ENCODE assay signal across 13 mouse cellular contexts in the genomic region with DNA sequence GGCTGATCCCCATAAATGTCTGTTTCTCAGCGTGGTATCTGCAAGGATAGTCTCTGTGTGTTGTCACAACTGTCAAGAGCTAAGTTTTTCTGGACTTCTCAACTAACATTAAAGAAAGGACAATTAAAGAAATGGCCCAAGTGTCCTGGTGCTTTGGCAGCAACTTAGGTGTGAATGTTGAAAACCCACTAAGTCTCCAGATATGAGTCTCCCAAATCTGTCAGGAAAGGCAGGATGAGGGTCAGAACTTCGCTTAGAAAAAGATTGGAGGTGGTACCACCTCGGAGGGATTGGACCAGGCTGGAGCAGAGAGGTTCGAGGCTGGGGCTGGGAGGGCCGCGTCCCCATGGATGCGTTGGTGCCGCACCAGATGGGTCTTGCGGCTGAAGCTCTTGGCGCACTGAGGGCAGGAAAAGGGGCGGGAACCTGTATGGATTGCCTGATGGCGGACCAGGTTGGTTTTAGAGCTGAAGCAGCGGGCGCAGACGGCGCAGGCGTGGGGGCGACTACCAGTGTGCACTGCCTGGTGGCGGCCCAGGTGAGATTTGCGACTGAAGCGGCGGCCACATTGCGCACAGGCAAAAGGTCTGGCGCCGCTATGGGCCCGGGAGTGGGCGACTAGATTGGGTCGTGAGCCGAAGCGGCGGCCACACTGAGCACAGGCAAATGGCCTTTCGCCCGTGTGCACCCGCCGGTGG. TPM values are rescaled to one million over a fixed set of nuclear protein-coding genes. Genes with fewer than 3 reads are reported as not detected.
DNase-seq lines count a peak whose midpoint lies in the region; ATAC-seq and TF ChIP-seq lines count a peak whose summit lies in the region.
"Had no signal": no experiment of that assay in that cellular context is flagged by ENCODE, and none has a peak within 500 bp of the region (broad histone marks: within the 10 kb centered on the region; RNA-seq: fewer than 3 reads in every experiment).

No protein-coding gene starts in this region.

- peaks cover 48% of the 10 kb centered on the region for H3K4me1 ChIP-seq in hindbrain, embryonic 10.5 days (replicated peaks)
- peaks cover 4% of the 10 kb centered on the region; the same call in 1 of the 2 replicates for H3K4me1 ChIP-seq in hindbrain, postnatal 0 days (ENCODE audit: insufficient read depth, low read length)
- H3K4me1 ChIP-seq in hindbrain, embryonic 15.5 days (replicated peaks), result peaks cover 21% of the 10 kb centered on the region
- H3K4me1 ChIP-seq in neural tube, embryonic 13.5 days (replicated peaks), result peaks cover 34% of the 10 kb centered on the region
- H3K4me1 ChIP-seq: megakaryocyte, embryonic 14.5 days had no signal

- H3K9me3 ChIP-seq in hindbrain, embryonic 10.5 days, result peaks cover 10% of the 10 kb centered on the region; the same call in 1 of the 2 replicates
- no peaks in the 10 kb centered on the region for H3K9me3 ChIP-seq in hindbrain, postnatal 0 days (ENCODE audit: low read length)
- H3K9me3 ChIP-seq in hindbrain, embryonic 15.5 days, result no peaks in the 10 kb centered on the region
- no peaks in the 10 kb centered on the region for H3K9me3 ChIP-seq in neural tube, embryonic 13.5 days

- no peak overlapping the region for H3K9ac ChIP-seq in hindbrain, postnatal 0 days (replicated peaks; ENCODE audit: low read length)
- no peak overlapping the region for H3K9ac ChIP-seq in hindbrain, embryonic 15.5 days
- H3K9ac ChIP-seq in neural tube, embryonic 13.5 days, result no peak overlapping the region

- peaks cover 41% of the 10 kb centered on the region for H3K36me3 ChIP-seq in hindbrain, embryonic 10.5 days
- peaks cover 15% of the 10 kb centered on the region for H3K36me3 ChIP-seq in hindbrain, postnatal 0 days (ENCODE audit: insufficient read depth, low read length)
- peaks cover 22% of the 10 kb centered on the region for H3K36me3 ChIP-seq in hindbrain, embryonic 15.5 days
- H3K36me3 ChIP-seq in neural tube, embryonic 13.5 days, result peaks cover 43% of the 10 kb centered on the region

- peak overlapping the region; percentile 46 for H3K4me3 ChIP-seq in hindbrain, embryonic 10.5 days
- H3K4me3 ChIP-seq in hindbrain, postnatal 0 days (ENCODE audit: low read length), result no peak overlapping the region
- peak overlapping the region; percentile 6; the same call in 1 of the 2 replicates for H3K4me3 ChIP-seq in hindbrain, embryonic 15.5 days
- H3K4me3 ChIP-seq in neural tube, embryonic 13.5 days, result peak overlapping the region; percentile 24
- H3K4me3 ChIP-seq: megakaryocyte, embryonic 14.5 days had no signal

- H3K27me3 ChIP-seq in hindbrain, embryonic 10.5 days (ENCODE audit: insufficient read depth, poor library complexity, severe bottlenecking), result peaks cover 74% of the 10 kb centered on the region
- H3K27me3 ChIP-seq in hindbrain, postnatal 0 days (ENCODE audit: insufficient read depth, low read length), result no peaks in the 10 kb centered on the region
- peaks cover 25% of the 10 kb centered on the region for H3K27me3 ChIP-seq in hindbrain, embryonic 15.5 days
- H3K27me3 ChIP-seq in neural tube, embryonic 13.5 days, result peaks cover 51% of the 10 kb centered on the region

- peak; percentile 42 for DNase-seq in embryo, embryonic 10 days (ENCODE audit: low spot score)
- no peak for DNase-seq in embryo, embryonic 9.5 days (ENCODE audit: extremely low spot score)
- DNase-seq in hindbrain, embryonic 10.5 days (ENCODE audit: low spot score), result peak; percentile 35
- no peak for DNase-seq in hindbrain, postnatal 0 days (ENCODE audit: low spot score)
- no peak for DNase-seq in lung, postnatal 4 days
- DNase-seq in urinary bladder, postnatal 36 days (ENCODE audit: low spot score in 2 of 2), result no peak
- DNase-seq: adrenal gland, postnatal 10 days; cerebellum, adult 11 months; heart, postnatal 14 days; lung, adult 18-20 months had no signal

- TF ChIP-seq CTCF in hindbrain, postnatal 0 days (IDR thresholded peaks at IDR 0.05; ENCODE audit: low read depth), result no peak

- no peak overlapping the region for H3K4me2 ChIP-seq in hindbrain, postnatal 0 days (ENCODE audit: low read depth, low read length)
- peak overlapping the region; percentile 39; the same call in 1 of the 2 replicates for H3K4me2 ChIP-seq in hindbrain, embryonic 15.5 days
- peak overlapping the region; percentile 43 for H3K4me2 ChIP-seq in neural tube, embryonic 13.5 days

- ATAC-seq in hindbrain, postnatal 0 days, result no peak
- no peak for ATAC-seq in hindbrain, embryonic 15.5 days (ENCODE audit: low FRiP score, low read depth)
- ATAC-seq in neural tube, embryonic 13.5 days (ENCODE audit: low read depth), result no peak; the same call in 1 of the 2 replicates

- peak overlapping the region; percentile 57 for H3K27ac ChIP-seq in hindbrain, embryonic 10.5 days
- no peak overlapping the region for H3K27ac ChIP-seq in hindbrain, postnatal 0 days
- H3K27ac ChIP-seq in hindbrain, embryonic 15.5 days (replicated peaks), result no peak overlapping the region
- no peak overlapping the region for H3K27ac ChIP-seq in neural tube, embryonic 13.5 days (replicated peaks)

- WGBS in hindbrain, embryonic 10.5 days, result 19% methylated on average over 35 of the region's 35 CpGs
- WGBS in hindbrain, postnatal 0 days, result 58% methylated on average over 35 of the region's 35 CpGs
- WGBS in hindbrain, embryonic 15.5 days, result 44% methylated on average over 35 of the region's 35 CpGs
- WGBS in neural tube, embryonic 13.5 days, result 28% methylated on average over 35 of the region's 35 CpGs

RNA-seq across cellular contexts. Expression of a gene that starts 7.8 kb away (rescaled TPM):
- 12.4 and 16.2 TPM in 2 replicates for polyA plus RNA-seq in hindbrain, embryonic 10.5 days (2016; fragmentation: Nextera tagmentation; extraction: Ambion mirVana)
- total RNA-seq in hindbrain, postnatal 0 days (2014; rRNA removed), result 27.5 and 61.1 TPM in 2 replicates
- 39.1 and 39.4 TPM in 2 replicates for polyA plus RNA-seq in hindbrain, postnatal 0 days (2015; fragmentation: Nextera tagmentation; extraction: Ambion mirVana)
- polyA plus RNA-seq in hindbrain, embryonic 15.5 days (2015; fragmentation: Nextera tagmentation; extraction: Ambion mirVana), result 27.8 and 30.7 TPM in 2 replicates
- 21.0 and 22.6 TPM in 2 replicates for polyA plus RNA-seq in neural tube, embryonic 13.5 days (2015; fragmentation: Nextera tagmentation; extraction: Ambion mirVana)

RNA-seq across cellular contexts. Expression of a gene that starts 10.2 kb away (rescaled TPM):
- polyA plus RNA-seq in hindbrain, embryonic 10.5 days (2016; fragmentation: Nextera tagmentation; extraction: Ambion mirVana), result 0.50 and 0.64 TPM in 2 replicates
- total RNA-seq in hindbrain, postnatal 0 days (2014; rRNA removed), result 0.73 and 0.86 TPM in 2 replicates
- polyA plus RNA-seq in hindbrain, postnatal 0 days (2015; fragmentation: Nextera tagmentation; extraction: Ambion mirVana), result 0.10 and 0.38 TPM in 2 replicates
- polyA plus RNA-seq in hindbrain, embryonic 15.5 days (2015; fragmentation: Nextera tagmentation; extraction: Ambion mirVana), result 0.22 and 0.78 TPM in 2 replicates
- polyA plus RNA-seq in neural tube, embryonic 13.5 days (2015; fragmentation: Nextera tagmentation; extraction: Ambion mirVana), result 0.31 and 0.43 TPM in 2 replicates

RNA-seq across cellular contexts. Expression of a gene that starts 42.4 kb away (rescaled TPM):
- polyA plus RNA-seq in hindbrain, embryonic 10.5 days (2016; fragmentation: Nextera tagmentation; extraction: Ambion mirVana), result 27.7 and 28.1 TPM in 2 replicates
- 38.4 and 49.8 TPM in 2 replicates for total RNA-seq in hindbrain, postnatal 0 days (2014; rRNA removed)
- polyA plus RNA-seq in hindbrain, postnatal 0 days (2015; fragmentation: Nextera tagmentation; extraction: Ambion mirVana), result 19.1 and 20.5 TPM in 2 replicates
- polyA plus RNA-seq in hindbrain, embryonic 15.5 days (2015; fragmentation: Nextera tagmentation; extraction: Ambion mirVana), result 26.1 and 27.8 TPM in 2 replicates
- polyA plus RNA-seq in neural tube, embryonic 13.5 days (2015; fragmentation: Nextera tagmentation; extraction: Ambion mirVana), result 23.8 and 27.4 TPM in 2 replicates

Comparison
In these comparisons a context has a peak if more than half of its experiments do, and no peak if none do; other contexts are left out.
1. DNase-seq: peak in embryo, embryonic 10 days (single experiment) and hindbrain, embryonic 10.5 days (single experiment); none in embryo, embryonic 9.5 days (single experiment), hindbrain, postnatal 0 days (single experiment), lung, postnatal 4 days (0 of 2) and urinary bladder, postnatal 36 days (0 of 2).